In genomic region chr1:177027706-177028105, GRCm38 (mm10) we compare ENCODE assay signal across 15 mouse cellular contexts.
"Had no signal": no experiment of that assay in that cellular context is flagged by ENCODE, and none has a peak within 500 bp of the region (broad histone marks: within the 10 kb centered on the region; RNA-seq: fewer than 3 reads in every experiment).

No protein-coding gene starts in this region.

- H3K36me3 ChIP-seq: liver, embryonic 13.5 days had no signal

- DNase-seq: kidney, adult 8-10 months; kidney, postnatal 25 days; liver; liver, embryonic 13.5 days; liver, postnatal 0 days; lung, postnatal 14 days; thymus, postnatal 36 days had no signal

- H3K4me3 ChIP-seq: limb, embryonic 12.5 days; liver, embryonic 13.5 days; lung, embryonic 15.5 days; megakaryocyte, embryonic 14.5 days; midbrain, embryonic 15.5 days; neural tube, embryonic 13.5 days had no signal

- H3K4me2 ChIP-seq: limb, embryonic 12.5 days; liver, embryonic 13.5 days; lung, embryonic 15.5 days; midbrain, embryonic 11.5 days; midbrain, embryonic 15.5 days; neural tube, embryonic 13.5 days had no signal

- H3K27ac ChIP-seq: limb, embryonic 12.5 days; liver, embryonic 13.5 days; lung, embryonic 15.5 days; macrophage; midbrain, embryonic 15.5 days; neural tube, embryonic 13.5 days had no signal

- H3K27me3 ChIP-seq: limb, embryonic 12.5 days; liver, embryonic 13.5 days; lung, embryonic 15.5 days; megakaryocyte, embryonic 14.5 days; midbrain, embryonic 15.5 days; neural tube, embryonic 13.5 days had no signal

- H3K9me3 ChIP-seq: limb, embryonic 12.5 days; liver, embryonic 13.5 days; lung, embryonic 15.5 days; megakaryocyte, embryonic 14.5 days; midbrain, embryonic 15.5 days; neural tube, embryonic 13.5 days had no signal

- ATAC-seq: intestine, postnatal 0 days; liver, postnatal 0 days; midbrain, embryonic 15.5 days had no signal

- H3K4me1 ChIP-seq: limb, embryonic 12.5 days; liver, embryonic 13.5 days; lung, embryonic 15.5 days; midbrain, embryonic 15.5 days had no signal

- H3K9ac ChIP-seq: limb, embryonic 12.5 days; liver, embryonic 13.5 days; liver, postnatal 0 days; lung, embryonic 15.5 days; midbrain, embryonic 15.5 days; neural tube, embryonic 13.5 days had no signal
